Mouse (Mus musculus) C3H10T1/2 (cell line): ENCODE data around the gene Srpk2. TPM values are rescaled to one million over a fixed set of nuclear protein-coding genes. Genes with fewer than 3 reads are reported as not detected.

Experiments
- polyA plus RNA-seq, 2 experiments: library from polyadenylated mRNA; unstranded; fragments of >200 nt; fragmentation: generic; extraction: Trizol; gene quantifications; one replicate each; pipeline ENCODE4 v1.2.1; 2012; ENCODE audit warnings: missing spikeins in 2 of 2

Gene Srpk2
- 10 to 100 TPM in 1 of 2 experiments, 1 to 10 TPM in 1; 1.2 to 11.8 TPM for polyA plus RNA-seq

GRCm38 (mm10) chr5:23684517-23684916, at the start of gene Srpk2:
Gene Srpk2, minus strand, starts transcription at chr5:23684617.

Other genes starting within 250 kb of the Srpk2 start
- 1 to 10 TPM; 1.4 to 8.1 TPM for gene Pus7, start 99.1 kb upstream of the Srpk2 start, polyA plus RNA-seq
- gene Rint1, start 103.1 kb upstream of the Srpk2 start, polyA plus RNA-seq, result 10 to 100 TPM in 1 of 2 experiments, 1 to 10 TPM in 1; 3.5 to 16.0 TPM
- 100 to 1,000 TPM; 117 to 189 TPM for gene Tomm7, start 159.5 kb upstream of the Srpk2 start, polyA plus RNA-seq